Mouse (Mus musculus): ENCODE measurements at regions not wholly inside any gene's neighbourhood (a gene's known extent, or its start where the extent isn't known, plus 50 kb on each side); places are given as distances from the start of the nearest gene placed in this dataset.

GRCm38 (mm10) chr16:24076799-24077136, 88.1 kb upstream of the Bcl6 start:
- no peak for DNase-seq (ENCODE audit: low spot score in 2 of 2)
- intact Hi-C loops (cut with DNase I): no loop called here

GRCm38 (mm10) chr16:24076109-24076798, 87.6 kb upstream of the Bcl6 start:
- intact Hi-C loops (cut with DNase I): no loop called here
- no peak for DNase-seq (ENCODE audit: low spot score in 2 of 2)

GRCm38 (mm10) chr16:24073613-24074244, 85.1 kb upstream of the Bcl6 start:
- DNase-seq (ENCODE audit: low spot score in 2 of 2): no peak
- intact Hi-C loops (cut with DNase I): no loop called here

GRCm38 (mm10) chr16:24073065-24073464, 84.4 kb upstream of the Bcl6 start:
- intact Hi-C loops (cut with DNase I): no loop called here
- DNase-seq (ENCODE audit: low spot score in 2 of 2): no peak

- DNase-seq (ENCODE audit: low spot score in 2 of 2): no peak
- intact Hi-C loops (cut with DNase I): no loop called here
These were observed 80.8 kb upstream of the Bcl6 start for GRCm38 (mm10) chr16:24069411-24069810.

- no peak for DNase-seq (ENCODE audit: low spot score in 2 of 2)
- intact Hi-C loops (cut with DNase I): no loop called here
These were observed 79.7 kb upstream of the Bcl6 start for GRCm38 (mm10) chr16:24068250-24068813.

- DNase-seq (ENCODE audit: low spot score in 2 of 2): no peak
- intact Hi-C loops (cut with DNase I): no loop called here
These were observed 73.7 kb upstream of the Bcl6 start for GRCm38 (mm10) chr16:24062314-24062713.

GRCm38 (mm10) chr16:24061496-24061895, 72.8 kb upstream of the Bcl6 start:
- intact Hi-C loops (cut with DNase I): no loop called here
- DNase-seq (ENCODE audit: low spot score in 2 of 2): no peak

GRCm38 (mm10) chr16:24059090-24059600, 70.5 kb upstream of the Bcl6 start:
- intact Hi-C loops (cut with DNase I): no loop called here
- DNase-seq (ENCODE audit: low spot score in 2 of 2): no peak

GRCm38 (mm10) chr16:24056885-24057531, 68.4 kb upstream of the Bcl6 start:
- intact Hi-C loops (cut with DNase I): no loop called here
- DNase-seq (ENCODE audit: low spot score in 2 of 2): no peak

- intact Hi-C loops (cut with DNase I): no loop called here
- no peak for DNase-seq (ENCODE audit: low spot score in 2 of 2)
These were observed 67.7 kb upstream of the Bcl6 start for GRCm38 (mm10) chr16:24056123-24056884.

- DNase-seq (ENCODE audit: low spot score in 2 of 2): no peak
- intact Hi-C loops (cut with DNase I): no loop called here
These were observed 65.6 kb upstream of the Bcl6 start for GRCm38 (mm10) chr16:24054293-24054692.

- intact Hi-C loops (cut with DNase I): no loop called here
- DNase-seq (ENCODE audit: low spot score in 2 of 2): peak; percentile 12 to 29
These were observed 64.8 kb upstream of the Bcl6 start for GRCm38 (mm10) chr16:24053403-24053802.

- no peak for DNase-seq (ENCODE audit: low spot score in 2 of 2)
- intact Hi-C loops (cut with DNase I): no loop called here
These were observed 62.4 kb upstream of the Bcl6 start for GRCm38 (mm10) chr16:24050856-24051640.

GRCm38 (mm10) chr16:24043779-24044178, 55.1 kb upstream of the Bcl6 start:
- DNase-seq (ENCODE audit: low spot score in 2 of 2): no peak
- intact Hi-C loops (cut with DNase I): no loop called here

GRCm38 (mm10) chr16:24042977-24043376, 54.3 kb upstream of the Bcl6 start:
- DNase-seq (ENCODE audit: low spot score in 2 of 2): no peak

GRCm38 (mm10) chr16:24042216-24042615, 53.6 kb upstream of the Bcl6 start:
- intact Hi-C loops (cut with DNase I): no loop called here

More at GRCm38 (mm10) chr16:24042977-24043376, 54.3 kb upstream of the Bcl6 start:
- intact Hi-C loops (cut with DNase I): no loop called here

GRCm38 (mm10) chr16:24041403-24041802, 52.8 kb upstream of the Bcl6 start:
- intact Hi-C loops (cut with DNase I): no loop called here
- no peak for DNase-seq (ENCODE audit: low spot score in 2 of 2)

More at GRCm38 (mm10) chr16:24042216-24042615, 53.6 kb upstream of the Bcl6 start:
- no peak for DNase-seq (ENCODE audit: low spot score in 2 of 2)

GRCm38 (mm10) chr16:24039765-24040164, 51.1 kb upstream of the Bcl6 start:
- DNase-seq (ENCODE audit: low spot score in 2 of 2): no peak
- intact Hi-C loops (cut with DNase I): no loop called here

Data from left cerebral cortex, postnatal 36 days (tissue).